In the genomic region with DNA sequence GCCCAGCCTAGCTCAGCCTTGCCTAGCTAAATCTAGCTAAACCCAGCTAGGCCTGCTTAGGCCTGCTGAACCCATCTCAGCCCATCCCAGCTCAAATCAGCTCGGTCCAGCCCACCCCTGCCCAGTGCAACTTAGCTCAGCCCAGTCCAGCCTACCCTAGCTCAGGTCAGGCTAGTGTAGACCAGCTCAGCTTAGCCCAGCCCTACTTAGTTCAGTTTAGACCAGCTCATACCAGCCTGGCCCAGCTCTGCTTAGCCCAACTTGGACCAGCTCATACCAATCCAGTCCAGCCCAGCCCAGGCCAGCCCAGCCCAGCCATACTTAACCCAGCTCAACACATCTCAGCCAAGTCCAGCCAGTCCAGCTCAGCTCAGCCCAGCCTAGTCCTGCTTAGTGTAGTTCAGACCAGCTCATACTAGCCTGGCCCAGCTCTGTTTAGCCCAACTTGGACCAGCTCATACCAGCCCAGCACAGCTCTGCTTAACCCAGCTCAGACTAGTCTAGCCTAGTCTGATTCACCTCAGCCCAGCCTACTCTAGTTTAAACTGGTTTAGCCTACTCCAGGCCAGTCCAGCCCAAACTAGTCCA, we compare ENCODE assay signal across 11 mouse cellular contexts.
DNase-seq lines count a peak whose midpoint lies in the region; ATAC-seq and TF ChIP-seq lines count a peak whose summit lies in the region.
"Had no signal": no experiment of that assay in that cellular context is flagged by ENCODE, and none has a peak within 500 bp of the region (broad histone marks: within the 10 kb centered on the region; RNA-seq: fewer than 3 reads in every experiment).

No protein-coding gene starts in this region.

- no peak for TF ChIP-seq EP300 in liver, postnatal 0 days (IDR thresholded peaks at IDR 0.05; ENCODE audit: low read depth)

- H3K4me2 ChIP-seq in heart, embryonic 15.5 days = no peak overlapping the region
- H3K4me2 ChIP-seq in hindbrain, embryonic 13.5 days = no peak overlapping the region
- no peak overlapping the region for H3K4me2 ChIP-seq in liver, postnatal 0 days (ENCODE audit: low read depth, low read length)

- DNase-seq in heart, adult 11 months = no peak
- peak; percentile 48 for DNase-seq in NIH3T3 (ENCODE audit: low read depth)
- no peak for DNase-seq in liver, postnatal 0 days
- DNase-seq in adrenal gland, postnatal 10 days = no peak
- no peak for DNase-seq in frontal cortex, postnatal 14 days (ENCODE audit: low spot score in 2 of 2)
- no peak for DNase-seq in urinary bladder, postnatal 36 days (ENCODE audit: low spot score in 2 of 2)
- DNase-seq: cerebellum, adult 11 months had no signal

- no peak for TF ChIP-seq CTCF in liver, postnatal 0 days (IDR thresholded peaks at IDR 0.05; ENCODE audit: low read depth)

- no peaks in the 10 kb centered on the region for H3K9me3 ChIP-seq in heart, embryonic 15.5 days (replicated peaks)
- H3K9me3 ChIP-seq in hindbrain, embryonic 13.5 days = no peaks in the 10 kb centered on the region
- no peaks in the 10 kb centered on the region for H3K9me3 ChIP-seq in liver, postnatal 0 days (ENCODE audit: low read length)
- H3K9me3 ChIP-seq: megakaryocyte, embryonic 14.5 days had no signal

- H3K27me3 ChIP-seq in heart, embryonic 15.5 days = no peaks in the 10 kb centered on the region
- no peaks in the 10 kb centered on the region for H3K27me3 ChIP-seq in hindbrain, embryonic 13.5 days
- no peaks in the 10 kb centered on the region for H3K27me3 ChIP-seq in liver, postnatal 0 days (ENCODE audit: insufficient read depth, low read length)

- no peak overlapping the region for H3K27ac ChIP-seq in heart, embryonic 15.5 days
- no peak overlapping the region for H3K27ac ChIP-seq in hindbrain, embryonic 13.5 days
- no peak overlapping the region for H3K27ac ChIP-seq in liver, postnatal 0 days (ENCODE audit: low read depth)

- no peak overlapping the region for H3K4me3 ChIP-seq in heart, embryonic 15.5 days
- no peak overlapping the region for H3K4me3 ChIP-seq in hindbrain, embryonic 13.5 days
- no peak overlapping the region for H3K4me3 ChIP-seq in liver, postnatal 0 days (ENCODE audit: low read depth, low read length)
- H3K4me3 ChIP-seq: megakaryocyte, embryonic 14.5 days had no signal

- H3K9ac ChIP-seq in heart, embryonic 15.5 days = no peak overlapping the region
- H3K9ac ChIP-seq in hindbrain, embryonic 13.5 days = no peak overlapping the region
- no peak overlapping the region for H3K9ac ChIP-seq in liver, postnatal 0 days (replicated peaks)

- peak; percentile 29; the same call in 1 of the 2 replicates for ATAC-seq in heart, embryonic 15.5 days (replicated peaks; ENCODE audit: insufficient number of reproducible peaks, insufficient read depth, low FRiP score, low read depth)
- peak; percentile 40 for ATAC-seq in hindbrain, embryonic 13.5 days (ENCODE audit: low FRiP score)
- 0 out of 2 replicates have a peak, but pooled peaks have one; percentile 21 for ATAC-seq in liver, postnatal 0 days
- ATAC-seq: activated CD4-positive, CD25-positive, alpha-beta regulatory T cell, adult 4 months had no signal

- no peaks in the 10 kb centered on the region for H3K36me3 ChIP-seq in heart, embryonic 15.5 days
- H3K36me3 ChIP-seq in hindbrain, embryonic 13.5 days = no peaks in the 10 kb centered on the region
- no peaks in the 10 kb centered on the region for H3K36me3 ChIP-seq in liver, postnatal 0 days (replicated peaks; ENCODE audit: insufficient read depth, low read length)

- no peaks in the 10 kb centered on the region for H3K4me1 ChIP-seq in heart, embryonic 15.5 days (replicated peaks)
- H3K4me1 ChIP-seq in hindbrain, embryonic 13.5 days (replicated peaks) = no peaks in the 10 kb centered on the region
- no peaks in the 10 kb centered on the region for H3K4me1 ChIP-seq in liver, postnatal 0 days (ENCODE audit: insufficient read depth)

- 73% methylated on average over 1 of the region's 1 CpGs for WGBS in heart, embryonic 15.5 days
- 75% methylated on average over 1 of the region's 1 CpGs for WGBS in hindbrain, embryonic 13.5 days
- 52% methylated on average over 1 of the region's 1 CpGs for WGBS in liver, postnatal 0 days (ENCODE audit: insufficient replicate concordance)
